In the genomic region with DNA sequence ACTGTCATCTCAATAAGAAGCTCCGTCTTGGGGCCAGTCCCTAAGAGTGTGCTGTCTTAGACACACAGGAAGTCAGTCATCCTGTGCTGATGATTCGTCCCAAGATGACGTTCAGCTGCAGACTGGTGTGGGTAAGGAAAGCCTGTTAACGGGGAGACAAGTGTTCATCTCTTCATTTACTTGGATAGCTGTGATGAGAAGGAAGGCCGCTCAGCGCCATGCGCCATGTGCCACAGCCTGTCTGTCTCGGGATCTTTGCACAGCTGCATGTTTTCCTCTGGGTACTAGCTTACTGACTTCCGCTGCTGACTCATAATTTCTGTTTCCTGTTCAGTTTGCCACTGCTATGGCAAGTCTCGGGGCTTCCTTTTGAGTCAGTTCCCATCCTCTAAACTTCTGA, we compare ENCODE assay signal across 9 mouse cellular contexts. TPM values are rescaled to one million over a fixed set of nuclear protein-coding genes. Genes with fewer than 3 reads are reported as not detected.
DNase-seq lines count a peak whose midpoint lies in the region; ATAC-seq and TF ChIP-seq lines count a peak whose summit lies in the region.
"Had no signal": no experiment of that assay in that cellular context is flagged by ENCODE, and none has a peak within 500 bp of the region (broad histone marks: within the 10 kb centered on the region; RNA-seq: fewer than 3 reads in every experiment).

No protein-coding gene starts in this region.

- no peak for TF ChIP-seq CTCF in CH12.LX (conservative IDR thresholded peaks at IDR 0.05 in 1 of 2, IDR thresholded peaks at IDR 0.05 in 1 of 2; ENCODE audit: low read depth in 2 of 2, low read length in 2 of 2)

- no peaks in the 10 kb centered on the region for H3K36me3 ChIP-seq in CH12.LX (replicated peaks in 1 of 2; ENCODE audit: control insufficient read depth in 1 of 2, insufficient read depth in 1 of 2, low read length in 1 of 2)
- H3K36me3 ChIP-seq in forebrain, embryonic 13.5 days (ENCODE audit: poor library complexity, severe bottlenecking): no peaks in the 10 kb centered on the region
- H3K36me3 ChIP-seq: intestine, embryonic 15.5 days had no signal

- dilution Hi-C loops in CH12.LX (cut with MboI; ENCODE audit: extremely low pct_ligation_motif_present, extremely low pct_unique_long_range_greater_than_20kb, low sequenced_read_pairs): no loop called here

- H3K27me3 ChIP-seq in CH12.LX (replicated peaks): no peaks in the 10 kb centered on the region
- no peaks in the 10 kb centered on the region for H3K27me3 ChIP-seq in forebrain, embryonic 13.5 days
- H3K27me3 ChIP-seq: intestine, embryonic 15.5 days had no signal

- peak; percentile 80 for TF ChIP-seq POLR2A in CH12.LX (IDR thresholded peaks at IDR 0.05; ENCODE audit: low read depth, low read length)

- DNase-seq in adrenal gland, adult 2 months: peak; percentile 18
- DNase-seq in adrenal gland, postnatal 14 days: no peak
- DNase-seq in CH12.LX (ENCODE audit: extremely low read depth): peak; percentile 97
- DNase-seq in kidney, postnatal 36 days: peak; percentile 14 to 22
- DNase-seq in skeletal muscle tissue, adult 2 months (ENCODE audit: low read depth, low spot score): peak; percentile 34
- DNase-seq in right cerebral cortex, adult 18-20 months: no peak
- DNase-seq in gastrocnemius, adult 8-10 months (ENCODE audit: low spot score in 2 of 2): no peak

- H3K9me3 ChIP-seq in CH12.LX (replicated peaks; ENCODE audit: low read length): no peaks in the 10 kb centered on the region
- no peaks in the 10 kb centered on the region; the same call in 1 of the 2 replicates for H3K9me3 ChIP-seq in forebrain, embryonic 13.5 days (replicated peaks)
- H3K9me3 ChIP-seq: intestine, embryonic 15.5 days had no signal

- WGBS in forebrain, embryonic 13.5 days: 97% methylated on average over 10 of the region's 10 CpGs

- TF ChIP-seq EP300 in CH12.LX (IDR thresholded peaks at IDR 0.05; ENCODE audit: low read length): peak; percentile 99

- H3K4me3 ChIP-seq in CH12.LX (replicated peaks in 1 of 3; ENCODE audit: low read depth in 2 of 3, low read length in 2 of 3, poor library complexity in 1 of 3): peak overlapping the region in 2 of 3 experiments; percentile 43 to 44
- H3K4me3 ChIP-seq in forebrain, embryonic 13.5 days: no peak overlapping the region
- H3K4me3 ChIP-seq: intestine, embryonic 15.5 days had no signal

- ATAC-seq in forebrain, embryonic 13.5 days: no peak
- ATAC-seq: intestine, embryonic 15.5 days had no signal

- no peaks in the 10 kb centered on the region for H3K79me2 ChIP-seq in CH12.LX (replicated peaks; ENCODE audit: control insufficient read depth, extremely low read depth, insufficient read depth, poor library complexity, severe bottlenecking)

- H3K27ac ChIP-seq in CH12.LX (ENCODE audit: insufficient read depth, low read depth): peak overlapping the region; percentile 100
- no peak overlapping the region for H3K27ac ChIP-seq in forebrain, embryonic 13.5 days
- H3K27ac ChIP-seq: intestine, embryonic 15.5 days had no signal

- in situ Hi-C loops in CH12.LX (cut with MboI; ENCODE audit: low pct_ligation_motif_present, low pct_unique_long_range_greater_than_20kb, low sequenced_read_pairs): loop anchor here (5.0 kb wide), 1 partner anchor 90 kb away; no protein-coding TSS in a partner anchor

- H3K4me2 ChIP-seq in CH12.LX (ENCODE audit: insufficient read depth, low read depth, poor library complexity, severe bottlenecking): peak overlapping the region; percentile 65
- H3K4me2 ChIP-seq in forebrain, embryonic 13.5 days: no peak overlapping the region
- H3K4me2 ChIP-seq: intestine, embryonic 15.5 days had no signal

- TF ChIP-seq RAD21 in CH12.LX (IDR thresholded peaks at IDR 0.05; ENCODE audit: low read depth, low read length): no peak

- peak overlapping the region; percentile 53 for H3K9ac ChIP-seq in CH12.LX (ENCODE audit: insufficient read depth, low read depth)
- no peak overlapping the region for H3K9ac ChIP-seq in forebrain, embryonic 13.5 days
- H3K9ac ChIP-seq: intestine, embryonic 15.5 days had no signal

- H3K4me1 ChIP-seq in CH12.LX (ENCODE audit: control insufficient read depth in 1 of 2, insufficient read depth in 2 of 2): peaks cover 11 to 42% of the 10 kb centered on the region in 2 experiments
- H3K4me1 ChIP-seq in forebrain, embryonic 13.5 days: no peaks in the 10 kb centered on the region
- H3K4me1 ChIP-seq: intestine, embryonic 15.5 days had no signal

TF ChIP-seq in CH12.LX, 34 proteins besides CTCF, POLR2A, EP300 and RAD21:
- peak; percentile 51; the same call in 1 of the 2 replicates for TF ChIP-seq HCFC1 (IDR thresholded peaks at IDR 0.05; ENCODE audit: low read depth, low read length)
- peak; percentile 81 for TF ChIP-seq MAFK (IDR thresholded peaks at IDR 0.05; ENCODE audit: insufficient replicate concordance, low read length)
- peak; percentile 64; the same call in 1 of the 2 replicates for TF ChIP-seq NELFE (IDR thresholded peaks at IDR 0.05; ENCODE audit: low read depth, low read length)
- TF ChIP-seq IRF4 (IDR thresholded peaks at IDR 0.05; ENCODE audit: low read depth, low read length): peak; percentile 97
- peak; percentile 85 for TF ChIP-seq MEF2A (IDR thresholded peaks at IDR 0.05; ENCODE audit: borderline replicate concordance, low read depth, low read length)
- TF ChIP-seq UBTF (IDR thresholded peaks at IDR 0.05; ENCODE audit: low read depth, low read length): no peak
- TF ChIP-seq USF1 (IDR thresholded peaks at IDR 0.05; ENCODE audit: low read depth, low read length): no peak
- TF ChIP-seq MYC (IDR thresholded peaks at IDR 0.05; ENCODE audit: low read depth, low read length): peak; percentile 100
- TF ChIP-seq MAX (IDR thresholded peaks at IDR 0.05; ENCODE audit: low read length): peak; percentile 98
- TF ChIP-seq RCOR1 (conservative IDR thresholded peaks at IDR 0.05; ENCODE audit: low read depth, low read length): peak; percentile 97
- TF ChIP-seq SMC3 (IDR thresholded peaks at IDR 0.05; ENCODE audit: low read depth, low read length): no peak
- TF ChIP-seq ELF1 (IDR thresholded peaks at IDR 0.05; ENCODE audit: low read depth, low read length): peak; percentile 72
- peak; percentile 78 for TF ChIP-seq TBP (conservative IDR thresholded peaks at IDR 0.05; ENCODE audit: low read depth, low read length)
- TF ChIP-seq ETS1 (conservative IDR thresholded peaks at IDR 0.05; ENCODE audit: low read depth, low read length): peak; percentile 99
- no peak for TF ChIP-seq ZKSCAN1 (IDR thresholded peaks at IDR 0.05; ENCODE audit: borderline replicate concordance, low read depth, low read length)
- TF ChIP-seq ZMIZ1 (IDR thresholded peaks at IDR 0.05; ENCODE audit: low read depth, low read length): peak; percentile 68
- peak; percentile 77; the same call in 1 of the 2 replicates for TF ChIP-seq POLR2AphosphoS2 (IDR thresholded peaks at IDR 0.05; ENCODE audit: low read depth, low read length)
- TF ChIP-seq NRF1 (IDR thresholded peaks at IDR 0.05; ENCODE audit: low read depth, low read length): 0 out of 2 replicates have a peak, but pooled peaks have one; percentile 52
- TF ChIP-seq TCF12 (IDR thresholded peaks at IDR 0.05; ENCODE audit: low read depth, low read length): peak; percentile 99
- TF ChIP-seq CHD1 (IDR thresholded peaks at IDR 0.05; ENCODE audit: low read depth, low read length): peak; percentile 24; the same call in 1 of the 2 replicates
- peak; percentile 56; the same call in 1 of the 2 replicates for TF ChIP-seq ZNF384 (IDR thresholded peaks at IDR 0.05; ENCODE audit: low read depth, low read length)
- no peak for TF ChIP-seq PAX5 (IDR thresholded peaks at IDR 0.05; ENCODE audit: low read length)
- TF ChIP-seq SIN3A (IDR thresholded peaks at IDR 0.05; ENCODE audit: low read length): peak; percentile 85
- TF ChIP-seq MXI1 (IDR thresholded peaks at IDR 0.05; ENCODE audit: low read depth, low read length): peak; percentile 87; the same call in 1 of the 2 replicates
- TF ChIP-seq GABPA (IDR thresholded peaks at IDR 0.05; ENCODE audit: insufficient replicate concordance, low read depth, low read length): no peak
- TF ChIP-seq JUND (conservative IDR thresholded peaks at IDR 0.05; ENCODE audit: low read depth, low read length): peak; percentile 99
- no peak for TF ChIP-seq E2F4 (IDR thresholded peaks at IDR 0.05; ENCODE audit: insufficient replicate concordance, low read depth, low read length)
- 0 out of 2 replicates have a peak, but pooled peaks have one; percentile 55 for TF ChIP-seq KAT2A (IDR thresholded peaks at IDR 0.05; ENCODE audit: insufficient replicate concordance, low read length)
- no peak for TF ChIP-seq USF2 (conservative IDR thresholded peaks at IDR 0.05; ENCODE audit: low read depth, low read length)
- TF ChIP-seq BHLHE40 (IDR thresholded peaks at IDR 0.05; ENCODE audit: low read depth, low read length): peak; percentile 97
- peak; percentile 98 for TF ChIP-seq JUN (IDR thresholded peaks at IDR 0.05; ENCODE audit: insufficient read depth, low read depth, low read length)
- TF ChIP-seq MAZ (IDR thresholded peaks at IDR 0.05; ENCODE audit: low read depth, low read length): 0 out of 2 replicates have a peak, but pooled peaks have one; percentile 65
- TF ChIP-seq ZC3H11A (IDR thresholded peaks at IDR 0.05; ENCODE audit: low read depth, low read length): no peak
- TF ChIP-seq CHD2 (IDR thresholded peaks at IDR 0.05; ENCODE audit: low read length): 0 out of 2 replicates have a peak, but pooled peaks have one; percentile 72
TF ChIP-seq in CH12.LX: peak in this region for 25.

RNA-seq across cellular contexts. Expression of gene Txlnb, which starts 23.7 kb away (rescaled TPM):
- under 1 TPM; 0.52 to 0.79 TPM for total RNA-seq in adrenal gland, adult 2 months (2021)
- polyA plus RNA-seq in adrenal gland, adult 2 months (2012; rRNA removed): 0.13 and 0.21 TPM in 2 replicates
- total RNA-seq in adrenal gland, postnatal 14 days (2021): 0.86 and 1.1 TPM in 2 replicates
- 2.6 and 4.9 TPM in 2 replicates for total RNA-seq in CH12.LX (2012; rRNA removed)
- total RNA-seq in CH12.LX (2014; rRNA removed): 2.0 and 3.1 TPM in 2 replicates
- polyA plus RNA-seq in CH12.LX (2012; ENCODE audit: insufficient read length, low read depth): 5.1 and 5.2 TPM in 2 replicates
- 100 to 1,000 TPM; 374 to 407 (median 392) TPM for total RNA-seq in gastrocnemius, adult 8-10 months (2022)
- polyA plus RNA-seq in forebrain, embryonic 13.5 days (2015; fragmentation: Nextera tagmentation; extraction: Ambion mirVana): 0.99 and 1.0 TPM in 2 replicates

RNA-seq across cellular contexts. Expression of gene Cited2, which starts 49.3 kb away (rescaled TPM):
- total RNA-seq in adrenal gland, adult 2 months (2021): 10 to 100 TPM; 57.4 to 72.4 TPM
- 108 and 109 TPM in 2 replicates for polyA plus RNA-seq in adrenal gland, adult 2 months (2012; rRNA removed)
- total RNA-seq in adrenal gland, postnatal 14 days (2021): 75.6 and 77.2 TPM in 2 replicates
- 25.3 and 28.6 TPM in 2 replicates for total RNA-seq in CH12.LX (2012; rRNA removed)
- total RNA-seq in CH12.LX (2014; rRNA removed): 22.6 and 23.7 TPM in 2 replicates
- 119 and 149 TPM in 2 replicates for polyA plus RNA-seq in CH12.LX (2012; ENCODE audit: insufficient read length, low read depth)
- 10 to 100 TPM; 30.2 to 66.6 (median 41.0) TPM for total RNA-seq in gastrocnemius, adult 8-10 months (2022)
- 52.2 and 63.6 TPM in 2 replicates for polyA plus RNA-seq in forebrain, embryonic 13.5 days (2015; fragmentation: Nextera tagmentation; extraction: Ambion mirVana)

Comparison
In these comparisons a context has a peak if more than half of its experiments do, and no peak if none do; other contexts are left out.
1. DNase-seq: peak in adrenal gland, adult 2 months (single experiment), CH12.LX (single experiment), kidney, postnatal 36 days (2 of 2) and skeletal muscle tissue, adult 2 months (single experiment); none in adrenal gland, postnatal 14 days (single experiment), right cerebral cortex, adult 18-20 months (single experiment) and gastrocnemius, adult 8-10 months (0 of 2).
2. RNA of gene Txlnb, which starts 23.7 kb away (total RNA-seq): 374 to 407 TPM in gastrocnemius, adult 8-10 months; 2.0 to 4.9 TPM in CH12.LX, 0.86 to 1.1 TPM in adrenal gland, postnatal 14 days and 0.52 to 0.79 TPM in adrenal gland, adult 2 months; every median in the first group is over 10 times any median in the second.